Mouse (Mus musculus): ENCODE results near the gene Fam71e1. TPM values are rescaled to one million over a fixed set of nuclear protein-coding genes. Genes with fewer than 3 reads are reported as not detected.

Fam71e1 gene
- polyA plus RNA-seq, 1 experiment from 2014 or later, result 9.2 TPM

- Histone ChIP-seq H3K9me3 (ENCODE audit: control insufficient read depth, low read length) (no peaks in the 10 kb centered on the region), H3K27me3 (ENCODE audit: control insufficient read depth, insufficient read depth, low read length) (peaks cover 27% of the 10 kb centered on the region), H3K4me1 (ENCODE audit: control insufficient read depth in 2 of 2, insufficient read depth in 2 of 2, low read length in 2 of 2) (peaks cover 9 to 14% of the 10 kb centered on the region in 2 experiments; a peak in 3 of 4 replicates), H3K36me3 (ENCODE audit: control insufficient read depth, insufficient read depth, low read length) (peaks cover 24% of the 10 kb centered on the region), H3K4me3 (ENCODE audit: control insufficient read depth in 1 of 2, insufficient read depth in 1 of 2, low read depth in 1 of 2, low read length in 2 of 2) (peak overlapping the region; percentile 5 to 14; a peak in 3 of 4 replicates), H3K4me2 (ENCODE audit: low read length) (peak overlapping the region; percentile 62), H3K9ac (ENCODE audit: low read length) (peak overlapping the region; percentile 55; the same call in 1 of the 2 replicates), H3K27ac (replicated peaks in 1 of 2; ENCODE audit: control insufficient read depth in 1 of 2, insufficient read depth in 1 of 2, low read depth in 2 of 2, low read length in 2 of 2) (no peak overlapping the region)
- 19% methylated on average over 75 of the region's 77 CpGs for WGBS
- ATAC-seq (ENCODE audit: insufficient number of reproducible peaks, insufficient read depth, low FRiP score, low read depth), result no peak
Measured at GRCm38 (mm10) chr7:44462218-44463055, 33.9 kb upstream of the Fam71e1 start.

DNA sequence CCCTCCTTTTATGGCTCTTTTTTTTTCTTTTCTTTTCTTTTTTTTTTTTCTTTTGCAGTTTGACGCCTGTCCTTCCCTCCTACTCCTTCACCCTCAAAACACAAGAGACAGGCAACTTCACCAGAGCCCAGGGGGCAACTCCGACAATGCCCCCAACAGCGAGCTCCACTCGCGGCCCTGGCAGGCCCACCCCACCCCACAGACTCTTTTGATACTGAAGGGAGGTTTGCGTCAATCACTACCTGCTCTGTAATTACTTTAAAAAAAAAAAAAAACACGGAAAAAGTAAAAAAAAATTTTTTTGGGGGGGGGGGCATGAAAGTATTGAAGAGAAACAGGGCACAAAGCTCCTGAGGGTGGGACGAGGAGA is 33.3 kb upstream of the Fam71e1 start:
- no peak for ATAC-seq (ENCODE audit: insufficient number of reproducible peaks, insufficient read depth, low FRiP score, low read depth)
- H3K27me3 ChIP-seq (ENCODE audit: control insufficient read depth, insufficient read depth, low read length), result peaks cover 27% of the 10 kb centered on the region
- peak overlapping the region; percentile 55; the same call in 1 of the 2 replicates for H3K9ac ChIP-seq (ENCODE audit: low read length)
- peaks cover 9 to 16% of the 10 kb centered on the region in 2 experiments; a peak in 3 of 4 replicates for H3K4me1 ChIP-seq (ENCODE audit: control insufficient read depth in 2 of 2, insufficient read depth in 2 of 2, low read length in 2 of 2)
- no peaks in the 10 kb centered on the region for H3K9me3 ChIP-seq (ENCODE audit: control insufficient read depth, low read length)
- 40% methylated on average over 8 of the region's 8 CpGs for WGBS
- H3K4me3 ChIP-seq (ENCODE audit: control insufficient read depth in 1 of 2, insufficient read depth in 1 of 2, low read depth in 1 of 2, low read length in 2 of 2), result no peak overlapping the region
- no peak overlapping the region for H3K27ac ChIP-seq (replicated peaks in 1 of 2; ENCODE audit: control insufficient read depth in 1 of 2, insufficient read depth in 1 of 2, low read depth in 2 of 2, low read length in 2 of 2)
- peaks cover 24% of the 10 kb centered on the region for H3K36me3 ChIP-seq (ENCODE audit: control insufficient read depth, insufficient read depth, low read length)
- peak overlapping the region; percentile 62; the same call in 1 of the 2 replicates for H3K4me2 ChIP-seq (ENCODE audit: low read length)

DNA sequence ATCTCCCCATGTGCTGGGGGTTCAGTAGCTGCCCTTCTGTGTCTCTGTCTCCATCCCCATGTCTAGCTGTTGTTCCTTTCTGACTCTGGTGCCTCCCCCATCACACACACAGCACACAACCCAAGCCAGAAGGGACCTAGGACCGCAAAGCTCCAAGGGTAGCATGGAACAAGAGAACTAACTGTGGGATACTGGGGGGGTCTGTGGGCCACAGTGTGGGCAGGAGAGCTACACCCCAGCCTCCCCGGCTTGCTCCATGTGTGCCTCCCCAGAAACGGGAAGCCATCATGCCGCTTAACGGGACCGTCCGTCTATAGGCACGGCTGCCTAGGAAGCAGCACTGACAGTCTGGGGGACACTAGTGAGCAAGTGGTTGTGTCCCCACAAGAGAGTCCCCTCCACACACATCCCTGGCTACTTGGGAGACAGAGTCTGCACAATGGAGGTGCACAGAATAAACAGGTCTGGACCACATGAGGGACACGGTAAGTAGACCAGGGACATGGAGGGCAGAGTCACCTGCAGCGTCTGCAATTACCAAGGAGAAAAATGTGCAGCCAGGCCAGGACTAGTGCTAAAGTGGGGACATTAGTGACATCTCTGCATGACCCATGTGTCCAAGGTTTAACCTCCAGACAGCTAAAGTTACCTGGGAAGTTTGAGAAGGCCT is 32.7 kb upstream of the Fam71e1 start:
- no peak overlapping the region for H3K27ac ChIP-seq (replicated peaks in 1 of 2; ENCODE audit: control insufficient read depth in 1 of 2, insufficient read depth in 1 of 2, low read depth in 2 of 2, low read length in 2 of 2)
- no peak overlapping the region for H3K4me2 ChIP-seq (ENCODE audit: low read length)
- WGBS, result 85% methylated on average over 10 of the region's 10 CpGs
- no peak overlapping the region for H3K9ac ChIP-seq (ENCODE audit: low read length)
- no peaks in the 10 kb centered on the region for H3K9me3 ChIP-seq (ENCODE audit: control insufficient read depth, low read length)
- H3K36me3 ChIP-seq (ENCODE audit: control insufficient read depth, insufficient read depth, low read length), result peaks cover 21% of the 10 kb centered on the region
- no peak for ATAC-seq (ENCODE audit: insufficient number of reproducible peaks, insufficient read depth, low FRiP score, low read depth)
- peaks cover 27% of the 10 kb centered on the region for H3K27me3 ChIP-seq (ENCODE audit: control insufficient read depth, insufficient read depth, low read length)
- no peak overlapping the region for H3K4me3 ChIP-seq (ENCODE audit: control insufficient read depth in 1 of 2, insufficient read depth in 1 of 2, low read depth in 1 of 2, low read length in 2 of 2)
- peaks cover 13 to 21% of the 10 kb centered on the region in 2 experiments for H3K4me1 ChIP-seq (ENCODE audit: control insufficient read depth in 2 of 2, insufficient read depth in 2 of 2, low read length in 2 of 2)

GRCm38 (mm10) chr7:44464511-44464910 is 31.9 kb upstream of the Fam71e1 start:
- Histone ChIP-seq H3K36me3 (ENCODE audit: control insufficient read depth, insufficient read depth, low read length) (peaks cover 21% of the 10 kb centered on the region), H3K27ac (replicated peaks in 1 of 2; ENCODE audit: control insufficient read depth in 1 of 2, insufficient read depth in 1 of 2, low read depth in 2 of 2, low read length in 2 of 2) (no peak overlapping the region), H3K9ac (ENCODE audit: low read length) (no peak overlapping the region), H3K27me3 (ENCODE audit: control insufficient read depth, insufficient read depth, low read length) (peaks cover 27% of the 10 kb centered on the region), H3K4me3 (ENCODE audit: control insufficient read depth in 1 of 2, insufficient read depth in 1 of 2, low read depth in 1 of 2, low read length in 2 of 2) (no peak overlapping the region), H3K4me1 (ENCODE audit: control insufficient read depth in 2 of 2, insufficient read depth in 2 of 2, low read length in 2 of 2) (peaks cover 21 to 29% of the 10 kb centered on the region in 2 experiments), H3K9me3 (ENCODE audit: control insufficient read depth, low read length) (no peaks in the 10 kb centered on the region), H3K4me2 (ENCODE audit: low read length) (no peak overlapping the region)
- 37% methylated on average over 4 of the region's 4 CpGs for WGBS
- ATAC-seq (ENCODE audit: insufficient number of reproducible peaks, insufficient read depth, low FRiP score, low read depth), result no peak

DNA sequence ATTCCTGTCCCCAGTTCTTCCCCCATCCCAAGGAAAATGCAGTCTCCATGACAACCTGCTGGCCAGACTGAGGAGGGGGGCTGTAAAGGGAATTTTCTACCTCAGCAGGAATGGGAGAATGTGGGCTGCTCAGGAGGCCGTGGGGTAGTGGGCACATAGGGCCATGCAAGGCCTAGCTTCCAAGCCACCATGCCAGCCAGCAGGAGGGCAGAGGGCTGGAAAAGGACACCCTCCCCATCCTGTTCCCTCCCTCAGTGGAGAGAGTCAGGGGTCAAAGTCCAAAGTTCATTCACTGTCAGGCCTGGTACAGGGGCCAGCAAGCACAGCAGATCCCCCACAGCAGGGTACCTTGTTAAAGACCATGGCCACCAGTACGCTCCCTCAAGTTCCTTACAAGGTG is 31.3 kb upstream of the Fam71e1 start, which contains the start of gene Aspdh:
Gene Aspdh, plus strand, starts transcription at position 281 of the 400 bp plus-strand sequence.
- Histone ChIP-seq H3K36me3 (ENCODE audit: control insufficient read depth, insufficient read depth, low read length) (peaks cover 21% of the 10 kb centered on the region), H3K9me3 (ENCODE audit: control insufficient read depth, low read length) (no peaks in the 10 kb centered on the region), H3K9ac (ENCODE audit: low read length) (no peak within 1 kb of the TSS), H3K27ac (replicated peaks in 1 of 2; ENCODE audit: control insufficient read depth in 1 of 2, insufficient read depth in 1 of 2, low read depth in 2 of 2, low read length in 2 of 2) (no peak within 1 kb of the TSS), H3K4me3 (ENCODE audit: control insufficient read depth in 1 of 2, insufficient read depth in 1 of 2, low read depth in 1 of 2, low read length in 2 of 2) (no peak within 1 kb of the TSS), H3K27me3 (ENCODE audit: control insufficient read depth, insufficient read depth, low read length) (peaks cover 25% of the 10 kb centered on the region), H3K4me2 (ENCODE audit: low read length) (no peak within 1 kb of the TSS), H3K4me1 (ENCODE audit: control insufficient read depth in 2 of 2, insufficient read depth in 2 of 2, low read length in 2 of 2) (peaks cover 27 to 35% of the 10 kb centered on the region in 2 experiments)
- ATAC-seq (ENCODE audit: insufficient number of reproducible peaks, insufficient read depth, low FRiP score, low read depth), result no peak
- 70% methylated on average over 2 of the region's 2 CpGs for WGBS

DNA sequence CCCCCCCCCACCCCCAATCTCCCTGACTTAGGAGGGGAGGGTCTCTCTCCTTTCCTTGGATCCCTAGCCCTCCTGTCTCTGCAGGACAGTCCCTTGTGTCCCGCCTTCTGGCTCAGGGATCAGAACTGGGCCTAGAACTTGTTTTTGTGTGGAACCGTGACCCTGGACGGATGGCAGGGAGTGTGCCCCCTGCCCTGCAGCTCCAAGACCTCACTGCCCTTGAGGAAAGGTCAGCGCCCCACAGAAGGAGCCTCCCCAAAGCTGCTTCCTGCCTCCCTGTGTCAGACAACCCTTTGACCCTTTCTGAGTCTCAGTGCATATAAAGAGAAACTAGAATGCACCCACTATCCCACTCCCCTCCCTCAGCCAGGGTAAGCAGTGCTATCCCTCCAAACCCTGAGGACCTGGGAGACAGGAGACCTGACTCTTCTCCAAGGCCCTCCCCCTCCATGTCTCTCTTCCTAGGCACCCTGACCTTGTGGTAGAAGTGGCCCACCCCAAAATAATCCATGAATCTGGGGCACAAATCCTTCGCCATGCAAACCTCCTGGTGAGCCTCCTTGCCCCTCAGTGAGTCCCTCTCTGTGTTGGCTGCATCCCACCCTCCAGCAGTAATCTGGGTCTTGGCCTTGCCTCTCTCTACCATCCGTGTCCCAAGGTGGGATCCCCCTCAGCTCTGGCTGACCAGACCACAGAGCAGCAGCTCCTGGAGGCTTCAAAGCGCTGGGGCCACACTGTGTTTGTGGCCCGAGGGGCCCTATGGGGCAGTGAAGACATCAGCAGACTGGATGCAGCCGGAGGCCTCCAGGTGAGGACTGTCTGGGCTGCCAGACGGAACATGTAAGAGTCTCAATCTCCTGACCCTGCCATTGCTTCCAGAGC is 30.1 kb upstream of the Fam71e1 start:
- peaks cover 16% of the 10 kb centered on the region for H3K36me3 ChIP-seq (ENCODE audit: control insufficient read depth, insufficient read depth, low read length)
- no peak overlapping the region; the same call in 1 of the 2 replicates for H3K9ac ChIP-seq (ENCODE audit: low read length)
- peaks cover 37 to 46% of the 10 kb centered on the region in 2 experiments for H3K4me1 ChIP-seq (ENCODE audit: control insufficient read depth in 2 of 2, insufficient read depth in 2 of 2, low read length in 2 of 2)
- no peak for ATAC-seq (ENCODE audit: insufficient number of reproducible peaks, insufficient read depth, low FRiP score, low read depth)
- WGBS, result 82% methylated on average over 10 of the region's 10 CpGs
- H3K27me3 ChIP-seq (ENCODE audit: control insufficient read depth, insufficient read depth, low read length), result peaks cover 17% of the 10 kb centered on the region
- H3K4me3 ChIP-seq (ENCODE audit: control insufficient read depth in 1 of 2, insufficient read depth in 1 of 2, low read depth in 1 of 2, low read length in 2 of 2), result no peak overlapping the region
- H3K4me2 ChIP-seq (ENCODE audit: low read length), result no peak overlapping the region
- no peak overlapping the region for H3K27ac ChIP-seq (replicated peaks in 1 of 2; ENCODE audit: control insufficient read depth in 1 of 2, insufficient read depth in 1 of 2, low read depth in 2 of 2, low read length in 2 of 2)
- no peaks in the 10 kb centered on the region for H3K9me3 ChIP-seq (ENCODE audit: control insufficient read depth, low read length)

GRCm38 (mm10) chr7:44466888-44467311 is 29.5 kb upstream of the Fam71e1 start:
- H3K9ac ChIP-seq (ENCODE audit: low read length), result no peak overlapping the region; the same call in 1 of the 2 replicates
- no peak overlapping the region for H3K27ac ChIP-seq (replicated peaks in 1 of 2; ENCODE audit: control insufficient read depth in 1 of 2, insufficient read depth in 1 of 2, low read depth in 2 of 2, low read length in 2 of 2)
- 0 out of 2 replicates have a peak overlapping the region, but pooled peaks have one; percentile 22 for H3K4me2 ChIP-seq (ENCODE audit: low read length)
- H3K4me3 ChIP-seq (ENCODE audit: control insufficient read depth in 1 of 2, insufficient read depth in 1 of 2, low read depth in 1 of 2, low read length in 2 of 2), result no peak overlapping the region
- no peaks in the 10 kb centered on the region for H3K9me3 ChIP-seq (ENCODE audit: control insufficient read depth, low read length)
- no peak for ATAC-seq (ENCODE audit: insufficient number of reproducible peaks, insufficient read depth, low FRiP score, low read depth)
- H3K27me3 ChIP-seq (ENCODE audit: control insufficient read depth, insufficient read depth, low read length), result peaks cover 10% of the 10 kb centered on the region
- peaks cover 44 to 53% of the 10 kb centered on the region in 2 experiments for H3K4me1 ChIP-seq (ENCODE audit: control insufficient read depth in 2 of 2, insufficient read depth in 2 of 2, low read length in 2 of 2)
- H3K36me3 ChIP-seq (ENCODE audit: control insufficient read depth, insufficient read depth, low read length), result peaks cover 10% of the 10 kb centered on the region
- WGBS, result 82% methylated on average over 16 of the region's 16 CpGs
